Mouse (Mus musculus): ENCODE measurements around the gene Mpp4. TPM values are rescaled to one million over a fixed set of nuclear protein-coding genes. Genes with fewer than 3 reads are reported as not detected.

The Mpp4 gene
- 0.12 and 0.33 TPM in 2 replicates for polyA plus RNA-seq (2015; fragmentation: Nextera tagmentation; extraction: Ambion mirVana)

GRCm38 (mm10) chr1:59163030-59163461, at the start of gene Mpp4:
TSS of gene Mpp4 (minus strand) at chr1:59163389.

GRCm38 (mm10) chr1:59119720-59120457, 43.3 kb downstream of the Mpp4 start, which contains the start of gene Tmem237:
TSS of gene Tmem237 (minus strand) at chr1:59120408.

GRCm38 (mm10) chr1:59094705-59095104, 68.5 kb downstream of the Mpp4 start, which contains the start of gene C2cd6:
TSS of gene C2cd6 (minus strand) at chr1:59094900.

Other genes with a start within 250 kb of the Mpp4 start
- 9.0 and 10.5 TPM in 2 replicates for gene Trak2, start 190.0 kb downstream of the Mpp4 start, polyA plus RNA-seq (2015; fragmentation: Nextera tagmentation; extraction: Ambion mirVana)
- 12.0 and 13.6 TPM in 2 replicates for gene Stradb, start 189.9 kb downstream of the Mpp4 start, polyA plus RNA-seq (2015; fragmentation: Nextera tagmentation; extraction: Ambion mirVana)
- gene C2cd6, start 68.5 kb downstream of the Mpp4 start, polyA plus RNA-seq (2015; fragmentation: Nextera tagmentation; extraction: Ambion mirVana): 0.10 TPM in 1 of 2 replicates, not detected in the other
- 22.4 and 22.5 TPM in 2 replicates for gene Tmem237, start 43.0 kb downstream of the Mpp4 start, polyA plus RNA-seq (2015; fragmentation: Nextera tagmentation; extraction: Ambion mirVana)
- 4.0 and 4.1 TPM in 2 replicates for gene Als2, start 73.8 kb upstream of the Mpp4 start, polyA plus RNA-seq (2015; fragmentation: Nextera tagmentation; extraction: Ambion mirVana)
- gene Cdk15, start 93.5 kb upstream of the Mpp4 start, polyA plus RNA-seq (2015; fragmentation: Nextera tagmentation; extraction: Ambion mirVana): 2.4 and 3.8 TPM in 2 replicates